Mouse (Mus musculus): ENCODE data around the gene Gpr157. TPM values are rescaled to one million over a fixed set of nuclear protein-coding genes. Genes with fewer than 3 reads are reported as not detected.
"Not testable (repeated sequence)": the region's sequence is repeated elsewhere in the genome, so short reads cannot be mapped to it uniquely, and the experiment has no call there.

Gpr157 gene
- 1 to 10 TPM; 1.1 to 1.6 TPM for total RNA-seq (2021)
- long read RNA-seq, experiment 1, partial matches to known transcripts, result 0 of 1 reads
- long read RNA-seq, experiment 1, other reads (novel, unspliced or antisense), result 1 of 1 reads
- long read RNA-seq, experiment 2, result 0 reads

GRCm38 (mm10) chr4:150087161-150087889, at the start of gene Gpr157:
Gene Gpr157, plus strand, starts transcription at chr4:150087365.
- DNase-seq (ENCODE audit: low spot score in 2 of 2), result peak; percentile 89

DNA sequence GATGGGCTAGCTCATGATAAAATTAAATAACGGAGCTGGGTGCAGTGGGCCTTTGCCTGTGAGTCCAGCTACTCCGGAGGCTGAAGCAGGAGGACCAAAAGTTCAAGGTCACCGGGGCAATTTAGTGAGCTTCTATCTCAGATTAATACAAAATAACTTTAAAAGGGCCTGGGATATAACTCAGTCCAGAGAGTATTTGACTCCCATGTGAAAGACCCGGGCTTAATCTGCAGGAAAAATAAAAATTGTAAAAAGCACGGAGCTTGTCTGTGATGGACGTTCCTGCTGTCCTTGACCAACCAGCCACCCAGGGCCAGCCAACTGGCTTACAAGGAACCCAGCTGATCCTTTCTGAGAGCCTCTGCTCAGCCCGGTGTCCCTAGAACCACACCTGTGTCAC, 48.6 kb upstream of the Gpr157 start:
- no peak for DNase-seq (ENCODE audit: low spot score in 2 of 2)

GRCm38 (mm10) chr4:150040003-150040581, 47.1 kb upstream of the Gpr157 start:
- DNase-seq (ENCODE audit: low spot score in 2 of 2), result no peak

GRCm38 (mm10) chr4:150040856-150041255, 46.3 kb upstream of the Gpr157 start:
- DNase-seq (ENCODE audit: low spot score in 2 of 2), result not testable (repeated sequence)

- DNase-seq (ENCODE audit: low spot score in 2 of 2), result no peak
Measured at GRCm38 (mm10) chr4:150041346-150042110, 45.6 kb upstream of the Gpr157 start.

DNA sequence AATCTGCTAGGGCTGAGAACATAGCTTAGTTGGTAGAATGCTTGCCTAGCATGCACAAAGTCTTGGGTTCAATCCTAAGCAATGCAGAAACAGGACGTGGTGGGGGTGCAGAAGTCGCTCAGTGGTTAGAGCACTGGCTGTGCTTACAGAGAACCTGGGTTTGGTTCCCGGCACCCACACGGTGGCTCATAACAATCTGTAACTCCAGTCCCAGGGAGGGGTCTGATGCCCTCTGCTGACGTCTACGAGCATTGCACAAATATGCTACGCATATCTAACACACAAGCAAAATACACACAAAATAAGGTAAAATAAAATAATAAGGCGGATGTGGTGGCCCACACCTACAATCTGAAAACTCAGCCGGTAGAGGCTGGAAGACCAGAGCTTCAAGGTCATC, 43.6 kb upstream of the Gpr157 start:
- no peak for DNase-seq (ENCODE audit: low spot score in 2 of 2)

DNA sequence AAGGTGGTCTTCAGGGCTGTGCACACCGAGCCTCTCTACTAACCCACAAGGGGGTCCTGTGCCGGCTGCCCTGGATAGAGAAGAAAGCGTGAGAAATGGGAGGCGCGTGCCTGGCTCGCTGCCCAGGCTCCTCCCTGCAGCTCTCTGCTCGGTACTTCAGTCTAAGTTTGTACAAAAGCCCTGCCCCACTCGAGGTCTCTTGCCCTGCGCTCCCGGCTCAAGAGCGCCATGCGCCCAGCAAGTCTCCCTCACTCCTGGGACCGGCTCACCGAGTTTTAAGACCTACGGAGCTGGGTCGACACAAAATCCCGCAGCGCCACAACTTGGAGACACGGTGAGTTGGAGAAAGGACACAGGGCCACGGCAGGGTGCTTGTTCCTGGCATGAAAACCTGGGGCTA, 39.1 kb upstream of the Gpr157 start:
- DNase-seq (ENCODE audit: low spot score in 2 of 2), result peak; percentile 75 to 77

DNA sequence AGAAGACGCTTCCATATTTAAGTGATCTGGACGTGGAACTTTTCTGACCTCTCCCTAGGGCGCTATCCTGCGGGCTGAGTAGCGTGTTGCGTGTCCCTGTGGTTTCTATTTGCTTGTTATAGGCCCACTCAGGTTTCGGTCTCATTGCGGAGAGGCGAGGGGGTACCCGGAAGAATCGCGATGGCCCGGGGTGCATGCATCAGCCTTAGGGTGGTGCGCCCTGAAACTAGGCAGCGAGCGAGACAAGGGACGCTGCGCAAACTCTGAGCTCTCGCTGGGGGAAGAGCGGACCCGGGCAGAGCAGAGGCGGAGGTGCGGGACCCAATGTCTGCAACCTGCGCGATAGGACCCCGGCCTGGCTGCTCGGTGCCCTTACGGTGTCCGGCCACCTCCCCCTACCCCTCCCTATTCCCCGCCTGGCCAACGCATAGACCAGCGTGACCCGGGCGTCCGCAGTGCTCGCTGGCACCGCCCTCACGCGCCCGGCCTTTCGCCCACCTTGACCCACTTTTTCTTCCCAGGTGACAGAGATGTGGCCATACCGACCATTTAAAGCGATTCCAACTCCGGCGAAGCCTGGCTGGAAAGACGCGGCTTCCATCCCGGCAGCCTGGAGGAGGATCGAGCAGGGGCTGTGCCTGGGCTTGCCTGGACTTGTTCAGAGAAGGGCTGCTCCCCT, 38.5 kb upstream of the Gpr157 start:
- DNase-seq (ENCODE audit: low spot score in 2 of 2), result peak; percentile 45 to 49

DNA sequence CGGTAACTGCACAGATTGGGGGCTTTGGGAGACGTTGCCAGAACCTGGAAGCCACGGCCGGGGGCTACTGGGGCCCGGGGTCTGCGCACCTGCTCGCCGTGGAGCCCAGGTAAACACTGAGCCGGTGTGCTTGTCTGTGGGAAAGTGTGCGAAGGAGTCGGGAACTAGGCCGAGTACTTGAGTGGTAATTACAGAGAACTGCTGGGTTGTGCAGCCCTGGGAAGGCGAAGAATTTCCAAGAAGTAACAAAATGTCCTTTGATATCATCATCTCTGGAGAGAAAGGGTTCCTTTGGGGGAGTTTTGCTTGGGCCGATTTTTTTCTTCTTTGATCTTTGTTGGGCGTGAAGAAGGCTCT, 38.0 kb upstream of the Gpr157 start:
- no peak for DNase-seq (ENCODE audit: low spot score in 2 of 2)

- no peak for DNase-seq (ENCODE audit: low spot score in 2 of 2)
Measured at GRCm38 (mm10) chr4:150049564-150050226, 37.5 kb upstream of the Gpr157 start.

DNA sequence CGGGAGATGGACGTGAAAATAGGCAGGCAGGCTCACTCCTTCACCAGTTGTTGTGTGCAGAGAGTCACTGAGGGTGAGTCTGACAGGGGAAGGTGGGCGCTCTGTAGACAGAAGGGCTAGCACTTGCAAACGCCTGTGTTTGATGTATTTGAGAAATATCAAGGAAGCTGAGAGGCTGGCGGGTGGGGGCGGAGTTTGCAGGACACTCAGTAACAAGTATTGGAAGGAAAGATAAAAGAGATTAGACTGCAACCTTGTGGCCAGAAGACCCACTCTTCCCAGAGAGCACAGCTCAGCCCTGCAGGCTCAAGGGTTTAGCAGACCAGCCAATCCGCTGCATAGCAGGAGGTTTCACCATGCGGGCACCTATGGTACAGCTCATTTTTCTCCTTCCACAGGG, 35.7 kb upstream of the Gpr157 start:
- DNase-seq (ENCODE audit: low spot score in 2 of 2), result no peak

DNA sequence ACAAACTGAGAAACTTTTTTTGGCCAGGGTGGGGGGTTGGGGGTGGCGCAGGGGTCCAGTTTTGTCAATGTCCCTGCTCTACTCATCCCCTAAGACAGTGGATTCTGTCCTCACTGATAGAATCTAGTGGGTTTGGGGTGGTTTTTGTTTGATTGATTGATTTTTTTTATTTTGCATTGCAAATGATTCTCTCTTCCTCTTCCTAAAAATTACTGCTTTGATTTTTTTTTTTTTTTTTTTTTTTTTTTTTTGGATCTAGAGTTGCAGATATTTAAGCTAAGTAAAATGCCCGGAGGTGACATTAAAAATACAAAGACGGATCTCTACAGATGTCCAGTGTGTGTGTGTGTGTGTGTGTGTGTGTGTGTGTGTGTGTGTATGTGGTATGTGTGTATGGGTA, 34.8 kb upstream of the Gpr157 start:
- no peak for DNase-seq (ENCODE audit: low spot score in 2 of 2)

DNA sequence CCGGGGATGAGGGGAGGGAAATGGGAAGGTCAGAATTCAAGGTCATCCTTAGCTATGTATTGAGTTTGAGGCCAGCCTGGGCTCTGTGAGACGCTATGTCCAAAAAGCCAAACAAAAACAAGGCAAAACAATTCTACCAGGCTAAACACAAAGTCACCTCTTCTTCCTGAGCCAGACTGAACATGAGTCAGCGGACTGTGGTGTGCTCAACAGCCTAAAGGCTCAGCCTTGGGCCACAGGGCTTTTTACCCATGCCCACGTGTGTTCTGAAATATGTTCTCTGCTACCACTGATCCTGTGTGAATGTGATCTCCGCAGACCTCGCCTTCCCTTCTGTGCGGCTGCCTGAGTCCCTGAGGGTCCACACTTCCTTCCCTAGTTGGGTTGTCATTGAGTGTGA, 31.0 kb upstream of the Gpr157 start:
- no peak for DNase-seq (ENCODE audit: low spot score in 2 of 2)

DNA sequence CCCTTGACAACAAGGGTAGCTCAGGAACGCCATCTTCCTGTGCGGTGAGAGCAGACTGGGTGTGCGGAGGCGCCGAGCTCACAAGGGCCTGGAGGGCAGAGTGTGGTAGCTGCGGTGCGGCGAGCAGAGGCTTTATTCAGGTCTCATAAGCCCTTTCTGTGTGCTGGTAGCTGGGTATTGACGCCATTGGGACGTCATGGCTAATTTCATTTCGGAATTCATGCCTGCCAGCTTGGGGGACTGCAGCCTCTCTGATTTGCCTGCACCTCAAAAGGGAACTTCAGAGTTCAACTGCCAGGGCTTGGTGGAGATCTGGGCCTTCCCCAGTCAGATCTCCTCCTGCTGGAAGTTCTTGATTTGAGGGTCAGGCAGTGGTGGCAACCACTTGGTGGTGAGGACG, 29.4 kb upstream of the Gpr157 start:
- DNase-seq (ENCODE audit: low spot score in 2 of 2), result no peak

DNA sequence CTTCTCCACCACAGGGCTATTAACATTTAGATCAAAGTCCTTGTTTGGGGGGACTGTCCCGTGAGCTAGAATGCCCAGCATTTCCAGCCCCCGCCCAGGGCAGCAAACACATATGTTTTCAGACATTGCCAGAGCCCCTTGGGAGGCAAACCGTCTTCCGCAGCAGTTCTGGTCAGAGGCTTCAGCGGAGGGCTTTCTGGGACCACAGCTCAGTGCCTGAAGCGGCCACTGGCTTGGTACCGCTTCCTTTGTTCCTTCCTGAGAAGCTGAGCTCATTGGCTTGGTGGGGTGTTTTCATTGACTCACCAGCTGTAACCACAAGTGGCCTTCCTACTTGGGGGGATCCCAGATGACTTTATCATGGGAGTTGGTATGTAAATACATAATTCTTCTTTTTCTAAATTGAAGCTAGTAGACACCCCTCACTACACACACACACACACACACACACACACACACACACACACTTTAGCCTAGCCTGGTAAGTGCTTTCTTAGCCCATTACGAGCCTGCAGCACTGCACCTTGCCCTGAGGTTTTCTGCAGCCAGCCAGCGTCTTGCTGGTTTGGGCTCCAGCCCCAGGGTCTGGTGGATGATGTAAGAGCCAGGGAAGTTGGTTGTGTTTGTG, 27.2 kb upstream of the Gpr157 start:
- DNase-seq (ENCODE audit: low spot score in 2 of 2), result no peak

DNA sequence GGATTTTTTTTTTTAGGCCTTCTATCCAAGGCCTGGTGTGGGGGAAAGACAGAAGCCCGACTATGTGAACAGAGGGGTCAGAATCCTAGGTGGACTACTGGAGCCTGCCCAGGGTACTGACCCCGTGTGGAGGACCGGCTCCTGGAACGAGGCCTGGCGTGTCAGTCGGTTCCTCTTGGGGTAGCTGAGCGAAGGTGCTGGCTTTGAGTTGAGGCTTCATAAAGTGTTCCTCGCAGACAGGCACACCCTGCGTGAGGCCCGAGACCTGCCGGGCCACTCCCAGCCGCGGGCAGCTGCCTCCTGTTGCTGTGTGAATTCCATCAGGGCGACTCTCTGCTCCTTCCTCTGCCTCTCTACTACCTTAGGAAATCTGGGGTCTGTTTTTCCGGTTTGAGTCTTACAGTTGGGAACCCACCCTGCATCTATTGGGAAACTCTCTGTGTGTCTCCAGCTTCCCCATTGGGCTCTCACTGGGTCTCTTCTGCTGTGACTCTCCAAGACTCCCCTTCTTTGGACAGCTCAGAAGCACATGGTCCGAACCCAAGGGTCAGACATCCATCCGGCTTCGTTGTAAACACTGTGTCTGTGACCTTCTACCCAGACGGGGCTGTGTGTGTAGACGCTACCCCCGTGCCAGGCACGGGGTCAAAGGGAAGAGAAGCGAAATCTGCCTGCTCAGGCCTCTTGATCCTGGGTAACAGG, 26.5 kb upstream of the Gpr157 start:
- DNase-seq (ENCODE audit: low spot score in 2 of 2), result no peak

DNA sequence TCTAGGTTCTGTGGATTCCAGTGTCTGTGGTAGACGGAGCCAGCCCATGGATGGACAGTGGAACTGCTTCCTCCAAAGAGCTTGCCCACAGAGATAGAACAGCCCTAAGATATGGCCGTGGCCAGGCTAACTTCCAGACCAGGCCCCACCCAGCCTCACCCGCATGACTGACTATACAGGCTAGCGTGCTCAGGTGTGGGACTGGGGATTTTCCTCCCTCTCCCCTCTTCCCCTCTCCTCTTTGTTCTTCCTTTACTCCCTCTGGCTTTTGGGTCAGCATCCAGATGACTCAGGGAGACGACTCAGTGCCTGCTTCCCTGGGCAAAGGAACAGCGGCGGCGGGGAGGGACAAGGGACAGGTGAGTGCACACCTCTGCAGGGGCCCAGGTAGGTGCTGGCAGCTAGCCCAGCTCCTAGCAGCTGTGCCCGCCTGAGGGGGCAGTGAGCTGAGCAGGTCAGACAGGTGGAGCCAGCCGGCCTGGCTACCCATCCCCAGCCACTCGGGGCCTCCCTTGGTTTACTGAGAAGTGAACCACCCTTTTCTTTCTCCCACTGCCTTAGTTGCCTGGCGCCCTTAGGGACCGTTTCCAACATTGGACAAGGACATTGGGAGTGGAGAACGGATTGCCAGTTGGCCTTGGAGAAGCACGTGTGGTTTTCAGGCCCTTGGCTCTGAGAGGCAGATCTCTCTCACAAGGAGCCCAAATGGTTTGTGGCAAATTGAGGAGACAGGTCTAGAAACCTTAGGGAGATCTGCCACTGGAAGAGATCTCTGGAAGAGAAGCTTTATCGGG, 25.5 kb upstream of the Gpr157 start:
- no peak for DNase-seq (ENCODE audit: low spot score in 2 of 2)

- no peak for DNase-seq (ENCODE audit: low spot score in 2 of 2)
Measured at GRCm38 (mm10) chr4:150066706-150067323, 20.4 kb upstream of the Gpr157 start.

- DNase-seq (ENCODE audit: low spot score in 2 of 2), result no peak
Measured at GRCm38 (mm10) chr4:150068216-150068615, 18.9 kb upstream of the Gpr157 start.
